Mouse (Mus musculus) intestine, postnatal 0 days (tissue): Measurements from ENCODE around the gene Ank. TPM values are rescaled to one million over a fixed set of nuclear protein-coding genes. Genes with fewer than 3 reads are reported as not detected.

Experiments
- ATAC-seq: fragments of 200-750 bp; cut with Nextera tagmentation; 2 replicates; pipeline ENCODE4 v1.8.0; 2017; ENCODE audit warnings: mild to moderate bottlenecking, moderate TSS enrichment, moderate library complexity
- H3K27ac ChIP-seq: fragments of 300-500 bp; sonication (generic); 2 replicates; pipeline ENCODE4 v1.5.1; 2014; ENCODE audit warnings: mild to moderate bottlenecking, low read depth, low read length, moderate library complexity
- H3K27me3 ChIP-seq: fragments of 300-500 bp; sonication (generic); replicated peaks from 2 replicates; pipeline ENCODE4 v1.6.1; 2014; ENCODE audit warnings: low read length, mixed read lengths; ENCODE audit not compliant: control insufficient read depth, insufficient read depth
- H3K36me3 ChIP-seq: fragments of 300-500 bp; sonication (generic); 2 replicates; pipeline ENCODE4 v1.6.1; 2014; ENCODE audit warnings: mild to moderate bottlenecking, moderate library complexity; ENCODE audit not compliant: control insufficient read depth, insufficient read depth
- H3K4me1 ChIP-seq: fragments of 300-500 bp; sonication (generic); replicated peaks from 2 replicates; pipeline ENCODE4 v1.6.1; 2014; ENCODE audit warnings: antibody characterized with exemption, low read length, mixed read lengths; ENCODE audit not compliant: control insufficient read depth, insufficient read depth
- H3K4me2 ChIP-seq: fragments of 300-500 bp; sonication (generic); replicated peaks from 2 replicates; pipeline ENCODE4 v1.6.1; 2014; ENCODE audit warnings: low read depth, mild to moderate bottlenecking, moderate library complexity
- H3K4me3 ChIP-seq: fragments of 300-500 bp; sonication (generic); 2 replicates; pipeline ENCODE4 v1.5.1; 2014; ENCODE audit warnings: low read depth, low read length
- H3K9ac ChIP-seq: fragments of 300-500 bp; sonication (generic); 2 replicates; pipeline ENCODE4 v1.6.1; 2014; ENCODE audit warnings: mild to moderate bottlenecking, low read depth, low read length
- H3K9me3 ChIP-seq: fragments of 300-500 bp; sonication (generic); 2 replicates; pipeline ENCODE4 v1.6.1; 2016; ENCODE audit warnings: mixed run types; ENCODE audit not compliant: control insufficient read depth
- CTCF ChIP-seq: sonication (generic); IDR thresholded peaks from 2 replicates; pipeline ENCODE4 v1.5.1; 2016; ENCODE audit warnings: low read depth, mild to moderate bottlenecking, control low read depth, antibody characterized with exemption, moderate library complexity
- WGBS: fragments of 180-500 bp; shearing (Covaris S2); extraction: QIAGEN DNeasy Blood & Tissue Kit; methylation state at CpG from one replicate; pipeline ENCODE4 v1.1.7; 2014; 5-methylcytosine and 5-hydroxymethylcytosine counted together
- polyA plus RNA-seq: library from polyadenylated mRNA; unstranded; fragments of >200 nt; fragmentation: Nextera tagmentation; extraction: Ambion mirVana; gene quantifications from 2 replicates; pipeline ENCODE4 v1.2.1, GENCODE M21; 2015

Ank gene
- polyA plus RNA-seq, 1 experiment from 2014 or later, result 20.9 TPM

- no peak for TF ChIP-seq CTCF
- ATAC-seq, result no peak
- no peak overlapping the region for H3K27ac ChIP-seq
- 90% methylated on average over 6 of the region's 6 CpGs for WGBS
- H3K4me1 ChIP-seq, result no peaks in the 10 kb centered on the region
- H3K4me3 ChIP-seq, result no peak overlapping the region
- no peak overlapping the region for H3K9ac ChIP-seq
- H3K27me3 ChIP-seq, result no peaks in the 10 kb centered on the region
- no peaks in the 10 kb centered on the region for H3K9me3 ChIP-seq
- H3K4me2 ChIP-seq, result no peak overlapping the region
- peaks cover 65% of the 10 kb centered on the region for H3K36me3 ChIP-seq
These were observed 101.9 kb downstream of the Ank start for GRCm38 (mm10) chr15:27568371-27568770.

DNA sequence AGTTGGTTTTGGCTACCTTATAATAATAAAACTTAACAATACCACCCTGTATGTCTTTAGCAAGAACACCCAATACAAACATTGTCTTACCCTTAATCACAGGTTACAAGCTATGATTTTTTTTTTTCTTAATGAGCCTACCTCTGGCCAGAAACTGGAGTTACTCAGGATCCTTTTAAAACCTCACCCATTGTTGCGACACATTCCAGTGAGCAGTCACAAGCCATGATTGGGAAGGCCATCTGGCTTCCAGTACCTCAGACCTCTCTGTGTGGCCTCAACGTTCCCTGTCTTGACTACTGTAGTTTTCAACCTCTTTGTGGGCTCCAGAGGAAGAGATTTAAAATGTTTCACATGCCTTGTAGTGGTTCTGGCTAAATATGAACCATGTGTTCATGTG, 103.4 kb downstream of the Ank start:
- Histone ChIP-seq H3K9ac (no peak overlapping the region), H3K9me3 (no peaks in the 10 kb centered on the region), H3K4me3 (no peak overlapping the region), H3K4me2 (no peak overlapping the region), H3K4me1 (no peaks in the 10 kb centered on the region), H3K36me3 (peaks cover 66% of the 10 kb centered on the region), H3K27me3 (no peaks in the 10 kb centered on the region), H3K27ac (no peak overlapping the region)
- no peak for ATAC-seq
- no peak for TF ChIP-seq CTCF
- 63% methylated on average over 2 of the region's 2 CpGs for WGBS

- no peaks in the 10 kb centered on the region for H3K9me3 ChIP-seq
- no peak overlapping the region for H3K9ac ChIP-seq
- H3K4me3 ChIP-seq, result no peak overlapping the region
- TF ChIP-seq CTCF, result no peak
- H3K4me2 ChIP-seq, result no peak overlapping the region
- H3K27ac ChIP-seq, result no peak overlapping the region
- no peak for ATAC-seq
- H3K27me3 ChIP-seq, result no peaks in the 10 kb centered on the region
- no peaks in the 10 kb centered on the region for H3K4me1 ChIP-seq
- 90% methylated on average over 4 of the region's 4 CpGs for WGBS
- peaks cover 64% of the 10 kb centered on the region for H3K36me3 ChIP-seq
These were observed 103.9 kb downstream of the Ank start for GRCm38 (mm10) chr15:27570385-27570784.

GRCm38 (mm10) chr15:27571179-27571578, 104.7 kb downstream of the Ank start:
- 82% methylated on average over 8 of the region's 8 CpGs for WGBS
- no peaks in the 10 kb centered on the region for H3K4me1 ChIP-seq
- H3K9ac ChIP-seq, result no peak overlapping the region
- H3K27ac ChIP-seq, result no peak overlapping the region
- H3K4me2 ChIP-seq, result no peak overlapping the region
- ATAC-seq, result no peak
- TF ChIP-seq CTCF, result no peak
- no peaks in the 10 kb centered on the region for H3K9me3 ChIP-seq
- H3K4me3 ChIP-seq, result no peak overlapping the region
- H3K27me3 ChIP-seq, result no peaks in the 10 kb centered on the region
- H3K36me3 ChIP-seq, result peaks cover 63% of the 10 kb centered on the region

GRCm38 (mm10) chr15:27574992-27575781, 108.7 kb downstream of the Ank start:
- ATAC-seq, result no peak
- no peaks in the 10 kb centered on the region for H3K27me3 ChIP-seq
- H3K9me3 ChIP-seq, result no peaks in the 10 kb centered on the region
- H3K27ac ChIP-seq, result no peak overlapping the region
- H3K4me3 ChIP-seq, result no peak overlapping the region
- H3K4me2 ChIP-seq, result no peak overlapping the region
- H3K9ac ChIP-seq, result no peak overlapping the region
- TF ChIP-seq CTCF, result no peak
- 80% methylated on average over 8 of the region's 8 CpGs for WGBS
- peaks cover 34% of the 10 kb centered on the region for H3K36me3 ChIP-seq
- no peaks in the 10 kb centered on the region for H3K4me1 ChIP-seq

GRCm38 (mm10) chr15:27575932-27576331, 109.5 kb downstream of the Ank start:
- ATAC-seq, result no peak
- no peak overlapping the region for H3K4me3 ChIP-seq
- no peaks in the 10 kb centered on the region for H3K4me1 ChIP-seq
- H3K9ac ChIP-seq, result no peak overlapping the region
- 73% methylated on average over 3 of the region's 3 CpGs for WGBS
- peaks cover 30% of the 10 kb centered on the region for H3K36me3 ChIP-seq
- no peak for TF ChIP-seq CTCF
- H3K9me3 ChIP-seq, result no peaks in the 10 kb centered on the region
- no peak overlapping the region for H3K27ac ChIP-seq
- no peak overlapping the region for H3K4me2 ChIP-seq
- H3K27me3 ChIP-seq, result no peaks in the 10 kb centered on the region

DNA sequence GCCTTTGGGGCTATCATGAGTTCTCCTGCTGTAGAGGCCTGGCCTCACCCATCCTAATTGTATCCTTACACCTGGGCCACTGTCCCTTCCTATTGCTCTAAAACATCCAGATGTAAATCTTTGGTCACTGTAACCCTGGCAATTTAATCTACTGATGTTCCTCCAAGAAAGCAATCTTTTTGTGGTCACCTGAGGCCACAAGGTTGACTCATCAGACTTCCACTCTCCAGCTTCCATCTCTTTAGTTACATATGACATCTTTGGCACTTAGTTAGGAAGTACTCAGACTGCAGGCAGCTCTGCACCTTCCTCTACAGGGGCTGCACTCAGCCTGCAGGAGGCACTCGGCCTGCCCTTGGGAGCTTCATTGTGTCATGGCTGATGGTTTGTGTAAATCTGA, 110.4 kb downstream of the Ank start:
- H3K4me2 ChIP-seq, result no peak overlapping the region
- WGBS, result 81% methylated on average over 1 of the region's 1 CpGs
- ATAC-seq, result no peak
- no peak overlapping the region for H3K27ac ChIP-seq
- H3K4me1 ChIP-seq, result no peaks in the 10 kb centered on the region
- no peak overlapping the region for H3K4me3 ChIP-seq
- H3K27me3 ChIP-seq, result no peaks in the 10 kb centered on the region
- H3K9ac ChIP-seq, result no peak overlapping the region
- H3K9me3 ChIP-seq, result no peaks in the 10 kb centered on the region
- peaks cover 22% of the 10 kb centered on the region for H3K36me3 ChIP-seq
- no peak for TF ChIP-seq CTCF
